21 mouse cellular contexts compared by ENCODE assay signal in the genomic region with DNA sequence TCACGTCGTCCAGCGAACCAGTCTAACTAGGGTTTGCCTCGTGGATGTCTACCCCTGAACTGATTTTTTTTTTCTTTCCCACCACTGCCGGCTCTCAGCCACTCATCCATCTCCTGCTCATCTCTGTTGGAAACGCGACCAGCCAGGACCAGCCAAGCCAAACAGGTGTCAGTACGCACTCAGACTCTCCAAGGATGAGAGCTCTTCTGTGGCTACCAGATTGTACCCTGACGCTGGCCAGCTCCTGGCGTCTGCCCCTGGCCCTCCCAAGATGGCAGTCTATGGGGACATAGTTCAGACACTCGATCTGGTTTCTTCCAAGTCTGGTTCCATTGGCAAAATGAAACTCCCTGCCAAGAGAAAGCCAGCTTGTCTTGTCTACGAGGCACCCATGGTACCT.
DNase-seq lines count a peak whose midpoint lies in the region; ATAC-seq and TF ChIP-seq lines count a peak whose summit lies in the region.
"Had no signal": no experiment of that assay in that cellular context is flagged by ENCODE, and none has a peak within 500 bp of the region (broad histone marks: within the 10 kb centered on the region; RNA-seq: fewer than 3 reads in every experiment).

No protein-coding gene starts in this region.

- ATAC-seq in heart, embryonic 13.5 days (ENCODE audit: extremely low read depth, insufficient number of reproducible peaks, low FRiP score, low TSS enrichment), result no peak
- ATAC-seq in limb, embryonic 12.5 days (ENCODE audit: insufficient number of reproducible peaks, insufficient read depth, low FRiP score, low TSS enrichment, low read depth), result no peak
- ATAC-seq in hindbrain, postnatal 0 days, result no peak
- ATAC-seq: CD4-positive, CD25-positive, alpha-beta regulatory T cell, adult 4 months; forebrain, embryonic 16.5 days; intestine, embryonic 16.5 days; midbrain, embryonic 15.5 days had no signal

- 84% methylated on average over 12 of the region's 12 CpGs for WGBS in heart, embryonic 13.5 days
- 92% methylated on average over 12 of the region's 12 CpGs for WGBS in limb, embryonic 12.5 days
- WGBS in limb, embryonic 10.5 days, result 90% methylated on average over 12 of the region's 12 CpGs
- 50% methylated on average over 12 of the region's 12 CpGs for WGBS in hindbrain, postnatal 0 days

- intact Hi-C loops in heart, postnatal 10 days (cut with DNase I), result loop anchor here (5.0 kb wide), 2 partner anchors 56 to 109 kb away; a partner anchor contains a TSS

- H3K27ac ChIP-seq in heart, embryonic 13.5 days (replicated peaks), result peak overlapping the region; percentile 82; the same call in 1 of the 2 replicates
- peak overlapping the region; percentile 12; the same call in 1 of the 2 replicates for H3K27ac ChIP-seq in limb, embryonic 12.5 days
- H3K27ac ChIP-seq in limb, embryonic 10.5 days, result no peak overlapping the region; the same call in 1 of the 2 replicates
- peak overlapping the region; percentile 73 for H3K27ac ChIP-seq in hindbrain, postnatal 0 days
- H3K27ac ChIP-seq: layer of hippocampus, adult 2 months; liver, embryonic 15.5 days; midbrain, embryonic 15.5 days had no signal

- no peak overlapping the region for H3K9ac ChIP-seq in heart, embryonic 13.5 days
- H3K9ac ChIP-seq in limb, embryonic 12.5 days (replicated peaks), result no peak overlapping the region
- H3K9ac ChIP-seq in hindbrain, postnatal 0 days (replicated peaks; ENCODE audit: low read length), result no peak overlapping the region
- H3K9ac ChIP-seq: liver, embryonic 15.5 days; lung, embryonic 15.5 days; midbrain, embryonic 15.5 days had no signal

- peaks cover 61% of the 10 kb centered on the region for H3K4me1 ChIP-seq in heart, embryonic 13.5 days
- H3K4me1 ChIP-seq in limb, embryonic 12.5 days (replicated peaks), result peaks cover 22% of the 10 kb centered on the region
- peaks cover 36% of the 10 kb centered on the region for H3K4me1 ChIP-seq in limb, embryonic 10.5 days
- H3K4me1 ChIP-seq in hindbrain, postnatal 0 days (ENCODE audit: insufficient read depth, low read length), result no peaks in the 10 kb centered on the region
- H3K4me1 ChIP-seq: midbrain, embryonic 15.5 days had no signal

- H3K4me2 ChIP-seq in heart, embryonic 13.5 days, result no peak overlapping the region
- H3K4me2 ChIP-seq in limb, embryonic 12.5 days, result no peak overlapping the region
- no peak overlapping the region for H3K4me2 ChIP-seq in hindbrain, postnatal 0 days (ENCODE audit: low read depth, low read length)
- H3K4me2 ChIP-seq: liver, embryonic 15.5 days; lung, embryonic 15.5 days; midbrain, embryonic 15.5 days had no signal

- H3K36me3 ChIP-seq in heart, embryonic 13.5 days, result no peaks in the 10 kb centered on the region
- H3K36me3 ChIP-seq in limb, embryonic 12.5 days, result no peaks in the 10 kb centered on the region
- H3K36me3 ChIP-seq in limb, embryonic 10.5 days, result no peaks in the 10 kb centered on the region
- no peaks in the 10 kb centered on the region for H3K36me3 ChIP-seq in hindbrain, postnatal 0 days (ENCODE audit: insufficient read depth, low read length)
- H3K36me3 ChIP-seq: forebrain, embryonic 10.5 days; liver, embryonic 15.5 days; lung, embryonic 15.5 days; midbrain, embryonic 15.5 days had no signal

- H3K4me3 ChIP-seq in heart, embryonic 13.5 days, result no peak overlapping the region
- H3K4me3 ChIP-seq in limb, embryonic 12.5 days (replicated peaks), result no peak overlapping the region
- no peak overlapping the region for H3K4me3 ChIP-seq in limb, embryonic 10.5 days
- H3K4me3 ChIP-seq in hindbrain, postnatal 0 days (ENCODE audit: low read length), result no peak overlapping the region
- H3K4me3 ChIP-seq: forebrain, embryonic 10.5 days; layer of hippocampus, adult 2 months; liver, embryonic 15.5 days; lung, embryonic 15.5 days; megakaryocyte, embryonic 14.5 days; midbrain, embryonic 15.5 days had no signal

- no peaks in the 10 kb centered on the region for H3K27me3 ChIP-seq in heart, embryonic 13.5 days (replicated peaks)
- H3K27me3 ChIP-seq in limb, embryonic 12.5 days, result no peaks in the 10 kb centered on the region
- no peaks in the 10 kb centered on the region for H3K27me3 ChIP-seq in limb, embryonic 10.5 days (ENCODE audit: low read depth, poor library complexity, severe bottlenecking)
- H3K27me3 ChIP-seq in hindbrain, postnatal 0 days (ENCODE audit: insufficient read depth, low read length), result no peaks in the 10 kb centered on the region
- H3K27me3 ChIP-seq: liver, embryonic 15.5 days; lung, embryonic 15.5 days; midbrain, embryonic 15.5 days had no signal

- peak; percentile 50 for DNase-seq in gastrocnemius, adult 18-20 months (ENCODE audit: low spot score)
- DNase-seq in gastrocnemius, adult 8-10 months (ENCODE audit: low spot score in 2 of 2), result no peak
- no peak for DNase-seq in heart, postnatal 10 days
- no peak for DNase-seq in limb, embryonic 10.5 days (ENCODE audit: low spot score)
- DNase-seq in hindbrain, postnatal 0 days (ENCODE audit: low spot score), result peak; percentile 56
- DNase-seq: adrenal gland, postnatal 25 days; kidney, postnatal 25 days; layer of hippocampus, postnatal 36 days; liver; lung, postnatal 36 days had no signal

- no peaks in the 10 kb centered on the region for H3K9me3 ChIP-seq in heart, embryonic 13.5 days
- no peaks in the 10 kb centered on the region for H3K9me3 ChIP-seq in limb, embryonic 12.5 days
- H3K9me3 ChIP-seq in limb, embryonic 10.5 days (replicated peaks), result no peaks in the 10 kb centered on the region
- H3K9me3 ChIP-seq in hindbrain, postnatal 0 days (ENCODE audit: low read length), result no peaks in the 10 kb centered on the region
- H3K9me3 ChIP-seq: forebrain, embryonic 10.5 days; liver, embryonic 15.5 days; lung, embryonic 15.5 days; megakaryocyte, embryonic 14.5 days; midbrain, embryonic 15.5 days had no signal

- TF ChIP-seq CTCF in hindbrain, postnatal 0 days (IDR thresholded peaks at IDR 0.05; ENCODE audit: low read depth), result no peak

Comparison
In these comparisons a context has a peak if more than half of its experiments do, and no peak if none do; other contexts are left out.
1. DNase-seq: peak in gastrocnemius, adult 18-20 months (single experiment) and hindbrain, postnatal 0 days (single experiment); none in gastrocnemius, adult 8-10 months (0 of 2), heart, postnatal 10 days (0 of 2) and limb, embryonic 10.5 days (single experiment).